Mouse (Mus musculus) erythroblast, adult 5-6 weeks (primary cell): ENCODE results near the gene Rbms3. TPM values are rescaled to one million over a fixed set of nuclear protein-coding genes. Genes with fewer than 3 reads are reported as not detected.

ENCODE experiments used
- ATAC-seq: replicated peaks from 2 replicates; pipeline ENCODE4 v1.8.0; 2016; ENCODE audit warnings: moderate number of reproducible peaks, mild to moderate bottlenecking, moderate TSS enrichment, inconsistent platforms; ENCODE audit not compliant: poor library complexity, low FRiP score, severe bottlenecking
- total RNA-seq, 2 experiments: library from RNA; stranded (forward) in 1 of 2; stranded (reverse) in 1 of 2; fragments of 150-400 nt in 1 of 2; fragments of 200-764, 138-1000 nt in 1 of 2; gene quantifications; 2 replicates each; pipeline versions ENCODE4 v1.2.3 to v1.2.4; 2015 to 2017; ENCODE audit warnings: low replicate concordance in 2 of 2

Rbms3 gene
- total RNA-seq, 2 experiments from 2014 or later, result not detected

DNA sequence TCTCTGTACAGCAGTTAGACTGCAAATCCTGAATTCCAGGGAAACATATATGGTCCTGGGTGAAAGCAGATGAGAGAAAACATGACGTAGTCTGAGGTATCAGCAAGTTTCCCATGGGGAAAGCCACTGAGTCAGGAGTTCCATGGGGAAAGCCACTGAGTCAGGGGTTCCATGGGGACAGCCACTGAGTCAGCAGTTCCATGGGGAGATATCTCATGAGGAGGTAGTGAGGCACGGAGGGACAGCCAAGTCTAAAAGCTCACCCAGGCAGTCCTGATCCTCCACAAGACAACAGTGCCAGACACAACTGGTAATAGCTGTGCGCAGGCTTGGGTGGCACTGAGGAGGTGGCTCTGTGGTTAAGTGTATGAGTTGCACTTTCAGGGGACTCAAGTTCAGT is 682.9 kb downstream of the Rbms3 start:
- no peak for ATAC-seq

DNA sequence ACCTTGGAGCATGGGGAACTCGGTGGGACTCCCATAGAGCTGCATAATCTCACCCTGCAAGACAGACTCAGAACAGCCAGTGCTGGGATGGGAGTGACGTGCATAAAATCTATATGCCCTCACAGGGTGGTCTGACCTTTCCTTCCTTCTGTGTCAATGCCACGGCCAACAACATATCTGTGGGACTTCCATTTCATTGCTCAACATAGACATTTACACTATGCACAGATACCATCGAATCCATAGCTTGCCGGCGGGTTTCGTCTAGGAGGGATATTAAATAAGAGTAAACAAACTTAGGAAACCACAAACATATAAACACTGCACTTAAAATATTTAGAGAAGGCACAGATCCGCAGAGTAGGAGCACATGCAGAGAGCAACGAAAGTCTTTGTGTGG is 684.0 kb downstream of the Rbms3 start:
- no peak for ATAC-seq

DNA sequence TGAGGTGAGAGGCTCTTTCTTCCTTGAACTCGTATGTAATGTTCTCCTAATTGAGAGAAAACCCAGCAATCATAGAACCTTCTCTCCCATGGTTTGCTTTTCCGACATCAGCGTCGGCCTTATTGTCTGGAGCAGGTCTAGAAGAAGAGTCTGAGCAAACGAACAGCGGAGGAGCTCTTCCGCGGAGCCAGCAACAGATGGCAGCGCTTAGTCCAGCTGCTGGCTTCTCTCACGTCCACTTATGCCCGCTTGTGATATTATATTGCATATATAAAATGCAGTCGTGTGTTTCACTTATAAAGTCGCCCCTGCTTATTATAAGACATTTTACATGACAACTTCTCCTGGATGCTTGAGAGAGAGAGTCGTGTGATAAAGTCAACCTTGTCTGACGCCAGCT is 685.8 kb downstream of the Rbms3 start:
- no peak for ATAC-seq

DNA sequence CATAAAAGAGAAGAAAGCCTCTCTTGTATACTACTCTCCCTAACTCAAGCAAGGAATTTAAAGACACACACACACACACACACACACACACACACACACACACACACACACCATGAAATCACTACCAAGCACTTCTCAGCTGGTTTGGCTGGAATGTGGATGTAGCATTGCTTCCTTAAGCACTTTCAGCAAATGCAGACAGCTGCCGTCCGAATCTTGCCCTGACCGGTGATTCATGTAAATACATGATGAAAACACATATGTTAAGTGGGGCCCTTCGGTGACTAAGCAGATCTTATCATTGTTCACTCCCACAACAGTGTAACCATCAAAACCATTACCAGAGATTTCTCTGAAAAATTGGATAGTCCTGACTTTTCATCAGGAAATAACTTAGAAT is 688.6 kb downstream of the Rbms3 start:
- ATAC-seq, result no peak

DNA sequence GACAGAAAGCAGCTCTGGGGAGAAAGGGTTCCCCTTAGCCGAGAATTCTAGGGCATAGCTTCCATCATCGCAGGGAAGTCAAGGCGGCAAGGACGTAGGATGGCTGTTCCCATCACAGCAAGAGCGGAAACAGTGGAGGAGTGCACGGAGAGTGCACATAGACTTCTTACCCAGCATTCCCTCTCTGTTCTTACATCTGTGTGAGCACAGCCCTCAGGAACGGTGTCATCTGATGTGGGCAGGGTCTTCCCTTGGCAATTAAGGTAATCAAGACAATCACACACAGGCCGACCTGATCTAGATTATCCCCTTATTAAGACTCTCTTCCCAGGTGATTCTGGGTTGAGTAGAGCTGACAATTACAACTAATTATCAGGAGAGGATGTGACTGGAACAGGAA is 689.0 kb downstream of the Rbms3 start:
- no peak for ATAC-seq

DNA sequence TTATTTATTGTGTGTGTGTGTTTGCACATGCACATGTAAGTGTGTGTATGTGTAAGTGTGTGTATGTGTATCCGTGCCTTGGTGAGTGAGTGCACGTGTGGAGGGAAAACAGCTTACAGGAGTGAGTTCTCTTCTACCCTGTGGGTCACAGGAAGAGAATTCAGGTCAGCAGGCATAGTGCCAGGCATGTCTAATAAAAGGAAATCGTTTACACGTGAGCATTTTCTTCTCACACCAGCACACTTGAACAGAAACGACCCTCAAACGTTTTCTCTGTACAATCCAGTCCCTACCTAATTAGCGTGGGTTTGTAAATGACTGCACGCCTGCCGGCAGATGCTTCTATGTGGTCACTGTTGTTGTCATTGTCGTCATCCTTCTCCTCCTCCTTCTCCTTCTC is 701.4 kb downstream of the Rbms3 start:
- no peak for ATAC-seq

DNA sequence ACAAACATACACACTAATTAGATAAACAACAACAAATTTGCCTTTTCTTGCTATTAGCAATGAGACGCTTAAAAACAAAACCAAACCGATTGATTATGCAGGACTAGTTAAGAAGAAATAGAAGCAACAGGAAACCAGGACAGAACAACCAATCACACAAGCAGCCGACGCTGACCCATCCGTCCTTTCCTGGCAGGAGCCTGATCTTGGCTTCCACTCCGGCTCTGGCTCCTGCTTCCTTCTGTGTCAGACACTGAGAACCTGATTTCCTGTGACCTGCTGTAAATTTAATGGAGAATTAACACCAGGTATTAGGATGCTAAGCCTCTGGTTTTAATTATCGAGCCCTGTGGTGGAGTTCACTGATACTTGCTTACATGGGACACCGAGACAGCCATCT is 706.6 kb downstream of the Rbms3 start:
- ATAC-seq, result no peak

DNA sequence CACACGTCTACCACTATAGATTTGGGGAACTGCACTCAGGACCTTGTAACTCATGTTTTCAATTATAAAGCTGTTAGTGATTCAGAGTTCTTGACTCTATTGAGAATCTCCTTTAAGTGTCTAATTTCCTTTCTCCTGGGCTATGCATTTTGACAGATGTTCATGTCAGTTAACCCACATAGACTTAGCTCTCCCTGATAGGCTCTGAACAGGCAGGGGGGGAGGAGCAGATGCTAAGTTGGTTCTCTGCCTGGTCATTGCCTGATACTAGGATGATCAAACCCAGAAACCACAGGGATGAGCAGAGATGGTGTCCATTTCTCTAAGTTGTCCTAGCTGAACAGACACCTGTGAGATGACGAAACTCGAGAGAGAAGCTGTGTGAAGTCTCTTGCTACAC is 707.2 kb downstream of the Rbms3 start:
- no peak for ATAC-seq

DNA sequence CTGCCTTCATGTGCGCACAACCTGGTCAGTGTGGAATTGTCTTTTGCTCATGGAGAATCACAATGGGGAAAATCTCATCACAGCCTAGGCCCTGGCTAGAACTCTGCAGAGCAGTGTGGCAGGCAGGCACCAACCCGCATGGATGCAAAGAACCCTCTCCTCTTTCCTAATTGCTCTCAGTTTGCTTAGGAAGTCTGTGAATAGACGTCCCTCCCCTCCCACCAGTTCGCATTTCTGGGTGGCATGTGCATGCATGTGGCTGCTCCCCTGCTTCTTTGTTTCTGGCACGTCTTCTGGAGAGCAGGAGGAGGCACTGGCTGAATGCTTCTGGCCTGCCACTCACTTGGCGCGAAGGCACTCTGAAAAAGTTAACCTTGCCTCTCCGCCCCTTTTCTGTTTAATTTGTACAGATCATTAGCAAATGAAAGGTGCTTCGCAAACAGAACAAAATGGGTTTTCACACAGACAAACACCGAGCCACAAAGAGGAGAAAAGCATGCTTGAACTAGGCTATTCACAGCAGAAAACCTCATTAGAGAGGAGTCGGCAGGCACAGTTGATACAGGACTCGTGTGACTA is 710.2 kb downstream of the Rbms3 start:
- ATAC-seq, result no peak

DNA sequence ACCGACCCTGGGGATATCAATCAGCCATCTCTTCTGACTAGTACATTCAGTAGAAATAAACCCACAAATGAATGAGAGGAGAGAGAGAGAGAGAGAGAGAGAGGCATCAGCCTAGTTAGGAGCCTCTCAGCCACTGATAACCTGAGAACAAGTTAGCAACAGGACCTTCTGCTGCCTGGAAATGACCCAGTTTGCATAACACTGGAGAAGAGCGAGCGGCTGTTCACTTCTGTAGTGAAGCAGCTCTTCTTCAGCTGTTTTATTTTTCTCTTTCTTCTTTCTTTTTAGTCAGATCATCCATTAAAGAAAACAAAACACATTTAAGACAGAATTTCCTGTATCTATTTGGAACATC is 717.2 kb downstream of the Rbms3 start:
- ATAC-seq, result no peak

DNA sequence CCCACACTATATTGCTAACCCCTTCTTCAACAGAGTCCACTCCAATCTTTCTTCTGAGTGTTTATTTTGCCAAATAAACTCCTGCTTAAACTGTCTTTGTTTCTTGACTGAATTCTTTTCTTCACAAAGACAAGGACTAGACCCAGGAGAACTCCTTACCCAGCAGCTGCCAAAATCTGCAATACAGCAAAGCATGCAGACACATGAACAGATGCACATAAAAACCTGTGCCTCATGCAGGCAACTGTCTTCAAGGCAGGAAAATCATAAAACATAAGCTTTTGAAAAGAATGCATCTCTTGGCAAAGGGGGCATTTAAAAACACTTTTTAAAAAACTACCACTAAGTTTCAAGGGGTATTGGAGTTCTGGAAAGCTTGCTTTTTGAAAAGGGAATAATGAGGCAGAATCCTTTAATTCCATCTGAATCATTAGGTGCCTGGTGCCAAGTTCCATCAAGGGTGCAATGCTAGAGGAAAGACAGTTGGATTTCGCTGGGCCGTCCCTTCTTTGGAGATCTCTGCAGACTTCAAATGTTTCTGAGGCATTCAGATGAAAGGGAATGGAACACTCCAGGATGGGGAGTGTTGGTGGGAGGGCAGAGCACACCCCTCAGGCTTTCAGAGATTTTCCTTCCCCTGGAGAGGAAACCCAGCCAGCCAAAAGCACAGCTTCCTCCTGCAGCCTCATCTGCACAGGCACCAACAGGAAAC is 717.8 kb downstream of the Rbms3 start:
- no peak for ATAC-seq

DNA sequence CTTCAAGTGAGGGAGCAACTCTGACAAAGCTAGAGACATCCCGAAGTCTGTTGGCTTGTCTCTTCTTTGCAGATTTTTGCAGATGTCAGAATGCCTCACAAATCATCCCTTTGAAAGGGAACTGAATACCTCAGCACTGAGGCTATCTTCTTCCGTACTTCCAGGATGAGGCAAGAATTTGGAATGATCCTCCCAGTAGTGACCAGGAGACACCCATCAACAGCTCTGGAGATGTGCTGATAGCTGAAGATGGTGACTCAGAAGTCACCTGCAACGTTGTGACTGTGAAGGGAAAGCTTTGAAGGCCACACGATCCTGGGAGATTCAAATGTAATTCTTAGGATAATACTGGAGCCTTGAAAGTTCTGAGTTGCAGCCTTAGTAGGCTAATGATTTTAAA is 720.2 kb downstream of the Rbms3 start:
- ATAC-seq, result no peak

DNA sequence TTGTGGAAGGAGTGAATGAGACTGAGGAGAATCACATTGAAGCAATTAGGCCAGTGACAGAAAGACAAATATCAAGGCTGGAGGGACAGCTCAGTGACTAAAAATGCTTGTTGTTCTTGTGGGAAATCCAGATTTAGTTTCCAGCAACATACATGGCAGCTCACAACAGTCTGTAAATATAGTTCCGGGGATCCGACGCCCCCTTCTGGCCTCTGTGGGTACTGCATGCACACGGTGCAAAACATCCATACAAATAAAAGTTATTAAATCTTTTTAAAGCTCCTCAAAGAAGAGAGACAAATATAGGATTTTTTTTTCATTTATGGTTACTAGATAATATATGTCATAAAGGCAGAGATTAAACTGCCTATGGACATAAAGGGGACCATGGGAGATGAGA is 722.8 kb downstream of the Rbms3 start:
- no peak for ATAC-seq

DNA sequence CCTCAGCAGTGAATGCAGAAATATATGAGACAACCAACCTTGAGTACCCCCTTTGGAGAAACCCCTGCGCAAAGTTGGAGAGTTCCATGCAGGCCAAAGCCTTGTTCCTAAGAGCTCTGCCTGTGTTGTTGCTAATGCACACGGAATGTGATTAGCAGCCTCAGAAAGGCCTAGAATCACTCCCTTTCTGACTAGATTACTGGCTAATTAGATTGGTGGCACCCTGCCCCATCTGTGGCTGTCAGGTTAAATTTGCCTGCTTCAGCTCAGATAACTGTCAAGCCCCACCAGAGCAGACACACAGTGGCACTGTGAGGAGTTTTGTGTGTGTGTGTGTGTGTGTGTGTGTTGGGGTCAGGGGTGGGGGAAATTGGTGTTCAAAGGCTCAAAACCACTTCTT is 724.1 kb downstream of the Rbms3 start:
- no peak for ATAC-seq

DNA sequence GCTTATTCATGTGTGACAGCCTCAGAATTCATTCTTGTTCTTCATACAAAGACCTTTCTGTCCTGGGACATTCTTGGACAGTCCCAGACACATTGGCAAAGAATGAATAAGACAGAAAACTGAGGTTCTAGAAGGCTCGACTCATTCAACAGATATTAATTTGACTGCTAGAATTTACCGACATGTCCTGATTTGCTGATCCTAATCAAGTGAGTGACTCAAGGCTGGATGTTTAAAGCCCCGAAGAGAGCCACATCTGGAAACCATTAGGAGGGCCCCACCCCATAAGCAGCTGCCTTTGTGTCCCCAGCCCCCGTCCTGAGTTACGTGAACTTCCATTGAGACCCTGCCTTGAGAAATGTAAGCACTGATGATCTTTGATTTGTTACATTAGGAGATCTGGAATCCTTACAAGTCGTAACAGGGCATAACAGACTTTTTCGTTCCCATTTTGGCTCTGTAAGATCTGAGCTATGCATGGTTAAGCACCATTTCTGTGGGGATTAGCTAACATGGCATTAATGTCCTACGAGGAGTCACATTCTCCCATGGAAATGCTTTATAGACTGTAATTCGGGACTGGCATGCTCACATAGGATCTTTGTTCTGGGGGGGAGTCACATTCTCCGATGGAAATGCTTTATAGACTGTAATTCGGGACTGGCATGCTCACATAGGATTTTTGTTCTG is 726.3 kb downstream of the Rbms3 start:
- no peak for ATAC-seq

DNA sequence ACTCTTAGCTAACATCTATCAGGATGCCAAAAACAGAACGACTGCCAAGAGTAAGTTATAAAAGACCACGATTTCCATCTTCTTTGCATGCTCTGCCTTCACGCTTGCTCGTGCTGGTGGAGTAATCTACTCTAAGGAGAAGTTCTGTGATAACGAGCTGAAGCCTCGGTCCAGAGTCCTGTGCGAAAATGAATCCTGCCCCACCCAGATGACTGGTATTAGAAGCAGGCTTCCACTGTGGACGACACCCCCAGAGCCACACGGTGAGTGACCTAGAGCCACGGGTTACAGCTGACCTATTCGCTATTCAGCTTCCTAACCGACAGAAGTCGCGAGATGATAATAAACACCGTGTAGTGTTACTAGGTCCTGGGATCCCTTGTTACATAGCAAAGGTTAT is 730.3 kb downstream of the Rbms3 start:
- no peak for ATAC-seq

DNA sequence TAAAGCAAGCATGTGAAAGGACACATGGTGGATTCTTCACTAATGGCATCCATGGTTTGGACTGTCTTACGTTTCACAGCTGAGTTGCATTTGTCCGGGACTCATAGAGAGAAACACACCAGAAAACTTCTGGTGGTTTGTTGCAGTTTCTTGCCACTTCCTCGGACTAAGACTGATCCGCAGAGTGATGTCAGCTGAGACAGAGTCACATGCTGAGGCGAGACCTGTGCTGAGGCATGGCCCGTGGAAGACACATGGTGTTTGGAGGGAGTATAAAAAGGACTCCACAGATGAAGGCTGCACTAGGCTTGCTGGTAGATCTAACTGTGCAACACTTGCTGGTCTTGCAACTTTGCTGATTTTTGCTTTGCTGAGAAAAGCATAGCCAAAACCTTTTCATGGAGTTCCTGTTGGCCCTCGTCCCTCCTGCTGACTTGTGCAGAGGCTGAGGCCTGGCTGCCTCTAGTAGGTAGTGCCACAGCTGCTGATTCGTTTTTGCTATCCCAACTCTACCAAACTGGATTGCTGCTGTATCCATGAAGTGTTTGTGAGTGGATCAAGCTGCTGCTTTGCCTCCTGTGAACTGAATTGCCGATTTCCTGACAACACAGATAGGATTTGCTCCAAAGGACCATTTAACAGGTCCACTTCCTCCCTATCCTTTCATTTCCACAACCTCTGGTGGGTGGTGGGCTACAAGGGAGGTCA is 742.6 kb downstream of the Rbms3 start:
- ATAC-seq, result no peak

DNA sequence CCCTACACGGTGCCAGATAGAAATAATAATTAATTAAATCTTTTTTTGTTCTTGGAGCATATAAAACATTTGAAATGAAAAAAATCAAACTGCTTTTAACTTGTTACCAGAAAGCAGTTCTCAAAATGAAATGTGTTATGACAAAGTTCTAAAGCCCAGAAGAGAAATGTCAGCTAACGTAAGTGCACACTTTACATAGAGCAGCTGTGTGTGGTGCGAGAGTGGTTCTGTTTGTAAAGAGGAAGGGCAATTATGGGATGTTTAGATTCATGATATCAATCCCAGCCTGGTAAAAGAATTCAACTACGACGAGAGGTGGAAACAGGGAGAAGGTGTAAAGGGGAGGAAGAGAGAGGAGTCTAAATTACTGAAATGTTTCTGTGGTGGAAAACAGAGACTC is 744.1 kb downstream of the Rbms3 start:
- no peak for ATAC-seq

DNA sequence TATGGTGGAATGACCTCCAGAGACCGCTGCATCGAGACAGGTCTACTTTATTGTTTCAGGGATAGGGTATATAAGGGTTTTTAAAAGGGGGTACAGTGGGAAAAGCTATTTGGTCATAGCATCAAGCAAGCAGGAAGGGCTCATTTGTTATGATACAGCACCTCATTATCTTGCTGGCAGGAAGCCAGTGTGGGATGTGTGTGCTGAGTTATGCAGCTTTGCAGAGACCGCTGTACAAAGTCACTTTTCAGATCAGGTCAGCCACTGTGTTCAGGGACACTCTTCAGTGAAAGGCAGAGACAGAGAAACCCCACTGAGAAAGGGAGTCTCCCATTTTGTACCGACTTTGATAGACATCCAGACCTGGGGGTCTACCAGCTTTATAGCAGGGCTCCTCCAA is 749.2 kb downstream of the Rbms3 start:
- ATAC-seq, result no peak

DNA sequence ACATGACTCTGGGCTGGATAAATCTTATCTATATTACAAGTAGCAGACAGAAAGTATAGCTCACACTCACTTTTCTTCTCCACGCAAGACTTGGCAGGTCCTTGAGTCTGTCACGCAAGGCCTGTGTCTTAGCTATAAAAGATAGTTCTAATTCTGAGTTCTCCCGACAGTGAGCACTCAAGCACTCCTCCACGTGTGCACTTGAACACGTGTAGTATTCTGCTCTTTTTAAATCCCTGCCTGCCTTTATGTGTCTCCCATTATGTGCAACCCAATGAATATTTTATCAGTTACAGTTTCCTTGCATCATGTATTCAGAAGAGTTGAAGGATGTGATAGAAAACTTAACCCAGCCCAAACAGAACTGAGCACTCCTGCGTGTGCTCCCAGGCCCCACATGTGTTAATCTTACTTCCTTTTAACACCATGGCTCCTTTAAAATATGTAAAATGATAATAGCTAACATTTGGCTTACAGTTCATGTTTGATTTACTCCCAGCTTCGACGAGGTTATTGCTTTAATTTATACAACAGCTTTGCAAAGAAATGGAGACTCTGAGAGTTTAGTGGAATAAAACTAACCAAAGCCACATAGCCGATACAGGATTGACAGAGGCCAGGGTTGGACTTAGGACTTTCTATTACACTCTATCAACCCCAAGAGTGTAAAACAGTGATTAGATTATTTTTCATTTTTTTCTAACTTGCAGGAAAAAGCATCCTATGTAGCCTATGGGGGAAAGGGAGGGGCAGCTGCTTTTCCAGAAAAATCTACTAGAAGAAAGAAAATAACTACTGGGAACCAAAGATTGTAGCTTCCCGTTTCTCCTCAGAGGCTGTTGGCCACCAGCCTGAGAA is 749.9 kb downstream of the Rbms3 start:
- ATAC-seq, result no peak
